Mouse (Mus musculus) forebrain, embryonic 15.5 days (tissue): ENCODE data around the gene Mpl. TPM values are rescaled to one million over a fixed set of nuclear protein-coding genes. Genes with fewer than 3 reads are reported as not detected.
A peak's percentile ranks its signal among the peaks of the same experiment; 100 is the strongest.

Experiments used
- ATAC-seq: fragments of 200-750 bp; cut with Nextera tagmentation; replicated peaks from 2 replicates; pipeline ENCODE4 v1.8.0; 2017; ENCODE audit warnings: mild to moderate bottlenecking, moderate TSS enrichment, moderate library complexity
- H3K27ac ChIP-seq: fragments of 300-500 bp; sonication (generic); replicated peaks from 2 replicates; pipeline ENCODE4 v1.5.1; 2015; ENCODE audit warnings: mild to moderate bottlenecking, inconsistent platforms
- H3K27me3 ChIP-seq: fragments of 300-500 bp; sonication (generic); 2 replicates; pipeline ENCODE4 v1.6.1; 2015; ENCODE audit warnings: inconsistent platforms
- H3K36me3 ChIP-seq: fragments of 300-500 bp; sonication (generic); 2 replicates; pipeline ENCODE4 v1.6.1; 2015; ENCODE audit warnings: mild to moderate bottlenecking, inconsistent platforms
- H3K4me1 ChIP-seq: fragments of 300-500 bp; sonication (generic); 2 replicates; pipeline ENCODE4 v1.6.1; 2015; ENCODE audit warnings: inconsistent platforms
- H3K4me2 ChIP-seq: fragments of 300-500 bp; sonication (generic); replicated peaks from 2 replicates; pipeline ENCODE4 v1.6.1; 2015; ENCODE audit warnings: mild to moderate bottlenecking, inconsistent platforms
- H3K4me3 ChIP-seq: fragments of 300-500 bp; sonication (generic); 2 replicates; pipeline ENCODE4 v1.5.1; 2015; ENCODE audit warnings: mild to moderate bottlenecking, inconsistent platforms
- H3K9ac ChIP-seq: fragments of 300-500 bp; sonication (generic); replicated peaks from 2 replicates; pipeline ENCODE4 v1.6.1; 2015; ENCODE audit warnings: mild to moderate bottlenecking, inconsistent platforms
- H3K9me3 ChIP-seq: fragments of 300-500 bp; sonication (generic); 2 replicates; pipeline ENCODE4 v1.6.1; 2016; ENCODE audit warnings: inconsistent platforms
- whole genome bisulfite sequencing: fragments of 180-500 bp; shearing (Covaris S2); methylation state at CpG from one replicate; pipeline ENCODE4 v1.1.7; 2015; ENCODE audit warnings: mixed read lengths; 5-methylcytosine and 5-hydroxymethylcytosine counted together
- polyA plus RNA-seq: library from polyadenylated mRNA; unstranded; fragments of >200 nt; fragmentation: Nextera tagmentation; extraction: Ambion mirVana; gene quantifications from 2 replicates; pipeline ENCODE4 v1.2.1, GENCODE M21; 2015

Gene Mpl
- polyA plus RNA-seq, 1 experiment from 2014 or later = 0.08 TPM

DNA sequence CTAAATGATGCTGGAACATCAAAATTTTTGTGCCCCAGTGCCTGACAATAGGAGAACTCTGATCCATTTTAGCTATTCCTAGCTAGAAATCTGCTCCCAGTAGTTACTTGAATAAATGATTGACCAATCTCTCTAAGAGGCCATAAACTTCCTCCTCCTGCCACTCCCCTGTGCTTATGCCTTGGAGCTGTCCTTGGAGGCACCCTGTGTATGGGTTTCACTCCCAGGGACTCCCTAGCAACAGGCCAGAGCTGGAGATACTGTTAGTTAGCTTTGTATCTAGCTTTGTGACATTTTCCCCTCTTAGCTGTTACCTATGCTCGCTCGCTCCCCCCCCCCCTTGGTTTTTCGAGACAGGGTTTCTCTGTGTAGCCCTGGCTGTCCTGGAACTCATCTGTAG, 35.9 kb downstream of the Mpl start:
- no peak overlapping the region for H3K9ac ChIP-seq
- H3K27me3 ChIP-seq = no peaks in the 10 kb centered on the region
- no peak overlapping the region for H3K27ac ChIP-seq
- no peak overlapping the region for H3K4me3 ChIP-seq
- ATAC-seq = no peak
- H3K4me2 ChIP-seq = no peak overlapping the region
- 96% methylated on average over 3 of the region's 3 CpGs for WGBS
- H3K4me1 ChIP-seq = no peaks in the 10 kb centered on the region
- H3K9me3 ChIP-seq = no peaks in the 10 kb centered on the region
- peaks cover 52% of the 10 kb centered on the region for H3K36me3 ChIP-seq

DNA sequence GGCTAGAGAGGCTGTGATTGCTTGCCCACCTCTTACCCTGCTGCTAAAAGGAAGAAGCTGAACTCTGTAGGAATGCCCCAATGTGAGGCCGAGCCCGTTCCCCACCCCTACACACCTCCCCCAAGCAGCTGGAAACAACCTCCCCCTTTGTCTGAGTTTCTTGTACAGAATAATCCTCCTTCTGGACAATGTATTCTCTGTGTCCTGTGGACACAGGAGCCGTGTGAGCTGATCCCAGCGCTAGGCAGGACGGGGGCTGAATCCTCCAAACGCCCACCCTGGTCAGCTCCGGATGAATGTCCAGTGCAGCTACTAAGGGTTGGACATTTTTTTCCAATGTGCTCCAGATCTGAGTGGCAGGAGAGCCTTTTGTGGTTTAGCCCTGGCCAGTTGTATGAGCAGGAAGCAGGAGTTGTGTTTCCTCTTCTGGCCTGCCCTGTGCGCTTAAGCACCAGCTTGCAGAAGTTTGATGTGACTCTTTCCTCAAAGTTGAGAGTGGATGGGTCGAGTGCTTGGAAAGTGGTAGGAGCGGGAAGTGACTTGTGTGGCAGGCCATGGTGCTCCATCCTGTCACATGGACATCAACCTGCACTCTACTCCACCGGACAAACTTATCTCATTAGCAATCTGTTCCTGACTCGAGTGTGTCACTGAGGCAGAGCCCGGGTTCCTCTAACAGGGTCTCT, 40.1 kb downstream of the Mpl start:
- ATAC-seq = no peak
- no peak overlapping the region for H3K9ac ChIP-seq
- H3K9me3 ChIP-seq = no peaks in the 10 kb centered on the region
- peaks cover 81% of the 10 kb centered on the region for H3K36me3 ChIP-seq
- 86% methylated on average over 13 of the region's 13 CpGs for WGBS
- H3K27me3 ChIP-seq = no peaks in the 10 kb centered on the region
- no peak overlapping the region for H3K27ac ChIP-seq
- H3K4me1 ChIP-seq = no peaks in the 10 kb centered on the region
- H3K4me2 ChIP-seq = no peak overlapping the region
- no peak overlapping the region for H3K4me3 ChIP-seq

DNA sequence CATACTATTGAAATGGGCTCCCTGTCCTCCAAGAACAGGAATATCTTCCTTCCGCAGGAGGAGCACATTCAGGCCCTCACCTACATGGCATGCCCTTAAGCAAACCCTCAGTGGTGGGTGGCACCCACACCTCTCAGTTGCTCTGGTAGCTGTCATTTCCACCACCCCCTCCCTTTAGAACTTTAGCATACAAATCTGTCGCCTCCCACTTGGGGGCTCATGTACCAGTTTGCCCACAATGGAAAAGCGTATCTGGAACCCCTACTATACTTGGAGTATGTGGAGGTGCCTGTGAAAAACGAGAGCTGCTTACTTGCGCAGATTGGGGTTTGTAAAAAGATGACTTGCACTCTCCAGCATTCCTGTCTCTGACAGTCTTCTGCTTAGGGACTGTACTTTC, 41.0 kb downstream of the Mpl start:
- Histone ChIP-seq H3K36me3 (peaks cover 85% of the 10 kb centered on the region), H3K27ac (no peak overlapping the region), H3K27me3 (no peaks in the 10 kb centered on the region), H3K4me2 (no peak overlapping the region), H3K9me3 (no peaks in the 10 kb centered on the region), H3K4me3 (no peak overlapping the region), H3K9ac (no peak overlapping the region), H3K4me1 (no peaks in the 10 kb centered on the region)
- no peak for ATAC-seq
- WGBS = 94% methylated on average over 5 of the region's 5 CpGs

DNA sequence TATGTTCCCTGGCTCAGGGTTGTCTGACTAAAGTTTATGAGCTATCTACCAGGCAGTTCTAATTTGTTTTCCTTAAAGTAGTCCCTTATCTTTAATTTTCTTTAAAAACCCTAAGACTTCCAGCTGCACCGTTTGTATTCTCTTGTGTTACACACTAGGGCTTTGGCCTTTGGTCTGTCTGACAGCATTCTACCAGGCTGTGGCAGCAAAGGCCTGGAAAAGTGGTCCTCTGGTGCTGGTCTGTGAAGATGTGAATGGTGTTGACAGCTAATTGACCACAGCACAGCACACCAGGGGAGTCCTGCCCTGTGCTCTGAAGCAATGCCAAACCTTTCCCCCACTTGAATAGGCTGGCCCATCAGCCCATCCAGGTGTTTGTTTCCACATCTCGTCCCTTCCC, 41.5 kb downstream of the Mpl start:
- Histone ChIP-seq H3K4me1 (no peaks in the 10 kb centered on the region), H3K9me3 (no peaks in the 10 kb centered on the region), H3K4me3 (no peak overlapping the region), H3K9ac (no peak overlapping the region), H3K27me3 (no peaks in the 10 kb centered on the region), H3K27ac (no peak overlapping the region), H3K36me3 (peaks cover 84% of the 10 kb centered on the region), H3K4me2 (no peak overlapping the region)
- WGBS = 93% methylated on average over 2 of the region's 2 CpGs
- ATAC-seq = no peak

DNA sequence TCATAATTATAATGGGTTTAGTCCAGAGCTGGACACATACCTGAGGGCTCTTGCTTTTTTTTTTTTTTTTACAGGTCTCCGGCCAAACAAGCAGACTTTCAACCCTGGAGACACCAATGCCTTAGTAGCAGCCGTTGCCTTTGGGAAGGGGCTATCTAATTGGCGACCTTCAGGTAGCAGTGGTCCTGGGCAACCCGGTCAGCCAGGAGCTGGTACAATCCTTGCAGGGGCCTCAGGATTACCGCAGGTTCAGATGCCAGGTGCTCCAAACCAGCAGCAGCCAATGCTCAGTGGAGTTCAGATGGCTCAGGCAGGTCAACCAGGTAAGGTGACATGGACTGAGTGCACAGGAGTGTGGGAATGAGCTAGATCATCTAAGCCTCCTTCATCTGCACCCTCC, 43.8 kb downstream of the Mpl start:
- no peak overlapping the region for H3K27ac ChIP-seq
- H3K4me1 ChIP-seq = peaks cover 11% of the 10 kb centered on the region
- H3K9ac ChIP-seq = no peak overlapping the region
- no peaks in the 10 kb centered on the region for H3K27me3 ChIP-seq
- H3K9me3 ChIP-seq = no peaks in the 10 kb centered on the region
- no peak overlapping the region for H3K4me3 ChIP-seq
- WGBS = 94% methylated on average over 5 of the region's 5 CpGs
- H3K36me3 ChIP-seq = peaks cover 73% of the 10 kb centered on the region
- no peak overlapping the region for H3K4me2 ChIP-seq
- no peak for ATAC-seq

DNA sequence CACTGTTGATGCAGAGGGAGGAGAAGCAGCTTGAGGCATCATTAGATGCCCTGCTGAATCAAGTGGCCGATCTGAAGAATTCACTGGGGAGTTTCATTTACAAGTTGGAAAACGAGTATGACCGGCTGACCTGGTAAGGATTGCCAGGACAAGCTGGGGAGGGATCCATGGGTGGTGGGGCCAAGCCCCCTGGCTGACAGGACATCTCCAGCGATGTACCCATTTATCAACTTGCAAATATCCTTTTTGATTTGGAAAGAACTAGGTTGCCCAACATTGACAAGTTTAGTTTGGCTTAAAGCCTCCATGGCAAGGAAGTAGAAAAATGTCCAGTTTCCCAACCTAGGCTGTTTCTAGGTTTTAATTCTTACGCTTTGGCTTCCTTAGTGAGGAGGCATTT, 46.4 kb downstream of the Mpl start:
- no peaks in the 10 kb centered on the region for H3K27me3 ChIP-seq
- peaks cover 19% of the 10 kb centered on the region for H3K4me1 ChIP-seq
- no peak overlapping the region for H3K4me3 ChIP-seq
- no peak overlapping the region for H3K9ac ChIP-seq
- no peak for ATAC-seq
- no peaks in the 10 kb centered on the region for H3K9me3 ChIP-seq
- WGBS = 98% methylated on average over 5 of the region's 5 CpGs
- no peak overlapping the region for H3K27ac ChIP-seq
- no peak overlapping the region for H3K4me2 ChIP-seq
- H3K36me3 ChIP-seq = peaks cover 48% of the 10 kb centered on the region

DNA sequence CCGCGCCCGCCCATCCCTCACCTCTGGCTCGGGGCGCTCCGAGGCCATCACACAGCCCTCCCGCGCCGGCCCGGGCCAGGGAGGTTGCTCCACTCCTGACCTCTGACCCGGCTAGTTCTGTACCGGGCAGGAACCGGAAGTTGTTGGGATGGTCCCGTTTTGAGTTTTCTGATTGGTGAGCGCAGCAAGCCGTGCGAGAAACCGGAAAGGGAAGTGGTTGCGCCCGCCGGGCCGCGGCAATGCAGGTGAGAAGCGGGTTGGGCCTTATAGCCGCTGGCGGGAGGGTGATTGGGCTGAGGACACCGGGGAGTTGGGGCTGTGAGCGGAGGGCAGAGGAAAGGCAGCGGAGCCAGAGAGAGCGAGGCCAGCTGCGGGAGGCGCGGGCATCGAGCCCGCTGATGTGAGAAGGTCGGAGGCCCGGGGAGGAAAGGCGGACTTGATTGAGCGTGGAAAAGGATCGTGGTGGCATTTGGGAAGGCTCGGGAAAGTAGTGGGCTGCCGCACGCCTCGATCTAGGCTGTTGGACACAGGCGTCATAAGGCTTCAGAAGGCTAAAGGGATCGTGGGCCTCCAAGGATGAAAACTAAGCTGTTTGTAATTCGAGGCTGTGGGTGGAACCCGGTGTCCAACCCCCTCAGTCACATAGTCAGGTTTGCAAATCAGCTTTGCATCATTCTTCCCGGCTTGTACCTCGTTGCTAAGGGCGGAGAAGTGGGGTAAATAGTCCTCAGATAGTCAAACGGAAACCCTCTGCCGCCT, 48.0 kb downstream of the Mpl start, which contains the start of the genes Szt2 and Med8:
TSS of gene Szt2 (minus strand) at position 132 of the 759 bp plus-strand sequence.
TSS of gene Med8 (plus strand) at position 196 of the 759 bp plus-strand sequence.
- Histone ChIP-seq H3K36me3 (peaks cover 41% of the 10 kb centered on the region), H3K9ac (peak within 1 kb of the TSS; percentile 94), H3K4me2 (peak within 1 kb of the TSS; percentile 78), H3K27me3 (no peaks in the 10 kb centered on the region), H3K4me3 (peak within 1 kb of the TSS; percentile 89), H3K27ac (peak within 1 kb of the TSS; percentile 59), H3K4me1 (peaks cover 19% of the 10 kb centered on the region), H3K9me3 (no peaks in the 10 kb centered on the region)
- ATAC-seq = peak; percentile 94
- WGBS = under 1% methylated on average over 53 of the region's 53 CpGs

DNA sequence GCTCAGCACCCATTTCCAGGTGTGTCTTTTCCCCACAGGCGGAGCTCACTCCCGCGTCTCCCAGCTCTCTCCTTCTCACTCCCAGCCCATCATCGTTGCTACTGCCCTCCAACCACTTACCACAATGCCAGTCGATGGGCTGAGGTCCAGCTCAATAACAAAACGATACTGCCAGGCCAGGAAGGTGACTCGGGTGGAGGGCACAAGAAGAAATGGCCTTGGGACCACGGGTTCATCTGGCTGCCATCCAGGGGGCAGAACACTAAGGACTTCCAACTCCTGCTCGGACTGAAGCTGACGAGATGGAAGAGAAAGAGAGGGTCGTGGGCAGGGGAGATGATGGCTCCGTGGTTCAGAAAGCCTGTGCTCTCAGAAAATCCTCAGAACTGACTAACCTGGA, 54.6 kb downstream of the Mpl start:
- Histone ChIP-seq H3K36me3 (peaks cover 64% of the 10 kb centered on the region), H3K4me3 (no peak overlapping the region), H3K27ac (no peak overlapping the region), H3K4me1 (no peaks in the 10 kb centered on the region; the same call in 1 of the 2 replicates), H3K4me2 (no peak overlapping the region), H3K27me3 (no peaks in the 10 kb centered on the region), H3K9me3 (no peaks in the 10 kb centered on the region), H3K9ac (no peak overlapping the region)
- no peak for ATAC-seq
- 94% methylated on average over 12 of the region's 12 CpGs for WGBS

DNA sequence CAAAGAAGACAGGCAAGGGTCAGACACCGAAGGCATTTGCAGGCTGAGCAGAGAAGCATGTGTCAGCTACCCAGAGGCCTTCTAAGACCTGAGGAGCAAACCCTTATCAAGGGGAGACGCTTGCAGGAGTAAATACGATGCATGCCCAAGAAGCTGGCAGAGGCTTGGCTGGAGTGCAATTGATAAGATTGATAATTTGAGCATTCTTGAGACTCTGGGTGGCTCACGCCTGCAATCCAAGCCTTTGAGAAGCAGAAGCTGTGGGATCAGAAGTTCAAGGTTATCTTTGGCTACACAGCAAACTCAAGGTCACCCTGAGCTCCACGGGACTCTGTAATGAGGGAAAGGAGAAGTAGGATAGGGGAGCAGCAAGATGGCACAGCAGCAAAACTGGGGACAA, 55.4 kb downstream of the Mpl start:
- H3K27me3 ChIP-seq = no peaks in the 10 kb centered on the region
- ATAC-seq = no peak
- no peak overlapping the region for H3K9ac ChIP-seq
- no peaks in the 10 kb centered on the region for H3K4me1 ChIP-seq
- H3K4me3 ChIP-seq = no peak overlapping the region
- WGBS = 92% methylated on average over 5 of the region's 5 CpGs
- peaks cover 72% of the 10 kb centered on the region for H3K36me3 ChIP-seq
- H3K9me3 ChIP-seq = no peaks in the 10 kb centered on the region
- no peak overlapping the region for H3K27ac ChIP-seq
- H3K4me2 ChIP-seq = no peak overlapping the region

DNA sequence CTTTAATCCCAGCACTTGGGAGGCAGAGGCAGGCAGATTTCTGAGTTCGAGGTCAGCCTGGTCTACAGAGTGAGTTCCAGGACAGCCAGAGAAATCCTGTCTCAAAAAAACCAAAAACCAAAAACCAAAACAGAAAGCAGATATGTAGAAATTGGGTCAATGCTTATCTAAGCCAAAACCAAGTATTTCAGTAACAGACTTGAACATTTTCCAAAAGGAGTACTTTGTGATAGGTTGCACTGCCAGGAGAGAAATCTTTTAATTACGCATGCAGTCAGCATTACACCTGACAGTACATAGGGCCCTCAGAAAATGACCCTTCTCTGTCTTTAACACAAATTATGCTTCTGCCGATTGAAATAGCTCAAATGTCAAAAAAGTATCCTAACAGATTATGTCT, 55.9 kb downstream of the Mpl start:
- Histone ChIP-seq H3K9ac (no peak overlapping the region), H3K4me3 (no peak overlapping the region), H3K27me3 (no peaks in the 10 kb centered on the region), H3K9me3 (no peaks in the 10 kb centered on the region), H3K4me2 (no peak overlapping the region), H3K27ac (no peak overlapping the region), H3K4me1 (no peaks in the 10 kb centered on the region), H3K36me3 (peaks cover 77% of the 10 kb centered on the region)
- ATAC-seq = no peak
- 96% methylated on average over 3 of the region's 3 CpGs for WGBS

DNA sequence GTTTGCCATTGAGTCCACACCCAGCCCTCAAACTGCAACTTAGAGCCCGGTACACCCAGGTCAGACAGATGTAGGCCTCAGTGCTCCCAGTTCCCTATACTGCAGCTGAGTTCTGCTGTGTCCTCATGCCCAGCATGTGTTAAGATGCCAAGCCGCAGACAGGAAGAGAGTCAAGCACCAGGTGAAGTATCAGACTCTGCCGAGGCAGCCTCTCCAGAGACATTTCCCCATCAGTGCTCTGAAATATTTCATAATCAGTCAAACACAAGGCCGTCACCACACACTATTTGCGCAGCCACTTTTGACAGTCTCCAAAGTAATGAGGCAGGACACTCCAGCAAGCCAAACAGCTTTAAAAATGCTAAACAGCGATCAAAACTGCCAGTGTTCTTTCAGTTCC, 58.9 kb downstream of the Mpl start:
- no peaks in the 10 kb centered on the region for H3K27me3 ChIP-seq
- no peak overlapping the region for H3K4me3 ChIP-seq
- ATAC-seq = no peak
- no peak overlapping the region for H3K9ac ChIP-seq
- no peaks in the 10 kb centered on the region for H3K4me1 ChIP-seq
- 96% methylated on average over 6 of the region's 6 CpGs for WGBS
- H3K27ac ChIP-seq = no peak overlapping the region
- H3K4me2 ChIP-seq = no peak overlapping the region
- H3K9me3 ChIP-seq = no peaks in the 10 kb centered on the region
- peaks cover 95% of the 10 kb centered on the region for H3K36me3 ChIP-seq

DNA sequence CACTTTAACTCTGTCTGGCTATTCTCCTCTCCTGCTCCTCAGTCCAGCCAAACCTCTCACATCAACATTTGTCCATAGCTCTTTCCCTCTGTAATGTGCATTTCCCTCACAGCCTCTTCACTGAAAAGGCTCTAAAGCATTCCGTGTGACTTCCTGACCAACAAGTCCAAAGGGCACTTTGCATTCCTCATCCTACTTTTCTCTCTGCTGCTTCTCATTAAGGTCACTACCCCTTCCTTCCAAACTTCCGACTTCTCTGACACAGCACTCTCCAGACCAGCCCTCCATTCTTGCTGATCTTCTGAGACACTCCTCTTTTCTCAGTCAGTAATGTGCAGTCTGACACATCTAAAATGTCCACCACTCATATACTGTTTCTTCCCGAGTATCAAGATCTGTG, 60.9 kb downstream of the Mpl start:
- H3K4me2 ChIP-seq = no peak overlapping the region
- peaks cover 97% of the 10 kb centered on the region for H3K36me3 ChIP-seq
- no peak overlapping the region for H3K9ac ChIP-seq
- no peak overlapping the region for H3K4me3 ChIP-seq
- H3K9me3 ChIP-seq = no peaks in the 10 kb centered on the region
- H3K27ac ChIP-seq = no peak overlapping the region
- no peak for ATAC-seq
- H3K4me1 ChIP-seq = no peaks in the 10 kb centered on the region
- WGBS = 90% methylated on average over 3 of the region's 3 CpGs
- no peaks in the 10 kb centered on the region for H3K27me3 ChIP-seq
